Mouse (Mus musculus): ENCODE measurements around the gene Edem1. TPM values are rescaled to one million over a fixed set of nuclear protein-coding genes. Genes with fewer than 3 reads are reported as not detected.

Edem1 gene
- polyA plus RNA-seq, 1 experiment from 2014 or later, result 8.1 TPM

Other genes starting within 250 kb of the Edem1 start
- 2.8 and 5.4 TPM in 2 replicates for gene Bhlhe40, start 168.0 kb upstream of the Edem1 start, polyA plus RNA-seq (2015; fragmentation: Nextera tagmentation; extraction: Ambion mirVana)
- 104 and 119 TPM in 2 replicates for gene Arl8b, start 45.5 kb upstream of the Edem1 start, polyA plus RNA-seq (2015; fragmentation: Nextera tagmentation; extraction: Ambion mirVana)